Mouse (Mus musculus) kidney, adult 2 months (tissue): ENCODE measurements around the gene 2410137M14Rik.

ENCODE experiments used
- CTCF ChIP-seq: fragments of 200-500 bp; conservative IDR thresholded peaks from 2 replicates; pipeline ENCODE4 v1.5.1; 2011; ENCODE audit warnings: low read depth, mild to moderate bottlenecking, control low read depth, low read length, moderate library complexity, mixed read lengths; ENCODE audit not compliant: insufficient read depth, insufficient read length
- POLR2A ChIP-seq: fragments of 200-500 bp; IDR thresholded peaks from one replicate; pipeline ENCODE4 v1.6.1; 2011; ENCODE audit warnings: low read depth, low read length, control low read depth

GRCm38 (mm10) chr17:36989437-36989836 lies 8.4 kb upstream of the 2410137M14Rik start, which contains the start of gene H2-M5:
- TF ChIP-seq POLR2A (no peak), CTCF (no peak)
